Mouse (Mus musculus): Measurements from ENCODE around the gene Ilf2. TPM values are rescaled to one million over a fixed set of nuclear protein-coding genes. Genes with fewer than 3 reads are reported as not detected.

The Ilf2 gene
- polyA plus RNA-seq (2015; fragmentation: Illumina TruSeq; extraction: RNeasy Lipid Tissue Mini Kit (QIAGEN cat#74804); ENCODE audit: insufficient read depth, low read depth, low replicate concordance), result 10.1 TPM

DNA sequence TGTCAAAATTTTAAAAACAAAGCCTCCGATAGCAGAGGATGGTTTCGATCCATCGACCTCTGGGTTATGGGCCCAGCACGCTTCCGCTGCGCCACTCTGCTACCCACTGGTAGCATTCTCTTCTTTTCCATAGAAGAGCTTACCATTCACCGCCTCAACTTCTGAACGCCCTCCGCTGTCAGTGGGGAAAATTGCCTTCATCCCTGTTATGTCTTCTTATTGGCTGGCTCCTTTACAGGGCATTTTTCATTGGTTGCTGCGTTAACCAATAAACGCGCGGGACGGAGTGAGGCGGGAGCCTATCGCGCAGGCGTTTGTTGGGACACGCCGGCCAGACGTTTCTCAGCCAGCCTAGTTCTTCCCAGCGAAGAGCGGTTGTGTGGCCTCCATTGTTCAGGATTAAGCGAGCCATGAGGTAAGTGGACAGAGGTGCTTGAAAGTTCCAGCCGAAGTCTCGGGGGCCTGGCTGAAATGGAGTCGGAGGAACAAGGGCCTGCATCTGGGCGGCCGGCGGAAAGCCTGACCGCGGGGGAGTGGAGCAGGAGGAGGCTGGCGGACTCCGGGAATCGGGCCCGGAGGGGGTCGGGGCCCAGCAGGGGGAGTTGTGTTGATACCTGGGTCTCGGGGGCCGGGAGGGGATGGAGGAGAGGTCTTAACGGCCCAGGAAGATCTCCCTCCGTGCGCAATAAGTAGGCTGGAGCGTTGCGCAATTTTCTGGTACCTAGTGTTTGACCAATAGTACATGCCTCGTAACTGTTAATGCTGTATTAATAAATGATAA is at the start of gene Ilf2:
Gene Ilf2, plus strand, starts transcription at position 296 of the 781 bp plus-strand sequence.

DNA sequence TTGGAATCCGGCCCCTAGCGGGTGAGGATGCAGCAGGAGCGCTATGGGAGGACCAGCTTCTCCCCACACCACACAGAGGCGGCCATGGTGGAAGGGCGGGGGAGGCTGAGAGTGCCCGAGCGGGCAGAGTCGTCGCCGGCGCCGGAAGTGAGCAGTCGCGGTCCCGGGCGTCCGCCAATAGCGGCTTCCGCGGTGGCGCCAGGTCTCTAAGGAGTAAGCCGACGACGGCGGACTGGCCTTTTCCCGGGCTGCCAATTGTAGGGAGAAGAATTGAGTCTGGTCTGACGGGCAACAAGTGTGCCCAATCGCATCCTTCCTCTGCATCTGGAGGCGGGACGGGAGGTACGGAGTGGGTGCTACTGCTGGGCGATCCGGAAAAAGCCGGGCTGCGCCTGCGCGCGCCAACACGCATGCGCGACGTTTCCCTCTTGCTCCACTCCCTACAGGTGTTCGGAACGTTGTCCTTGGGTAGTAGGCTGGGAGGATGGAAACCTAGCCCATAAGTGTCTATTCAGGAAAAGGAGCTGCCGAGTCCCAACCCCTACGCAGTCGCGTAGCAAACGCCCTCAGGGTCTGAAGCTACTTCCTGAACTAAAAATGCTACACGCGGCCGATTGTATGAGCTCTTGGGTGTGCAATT is 42.4 kb upstream of the Ilf2 start, which contains the start of gene Ints3:
Gene Ints3, minus strand, starts transcription at position 242 of the 640 bp plus-strand sequence.

DNA sequence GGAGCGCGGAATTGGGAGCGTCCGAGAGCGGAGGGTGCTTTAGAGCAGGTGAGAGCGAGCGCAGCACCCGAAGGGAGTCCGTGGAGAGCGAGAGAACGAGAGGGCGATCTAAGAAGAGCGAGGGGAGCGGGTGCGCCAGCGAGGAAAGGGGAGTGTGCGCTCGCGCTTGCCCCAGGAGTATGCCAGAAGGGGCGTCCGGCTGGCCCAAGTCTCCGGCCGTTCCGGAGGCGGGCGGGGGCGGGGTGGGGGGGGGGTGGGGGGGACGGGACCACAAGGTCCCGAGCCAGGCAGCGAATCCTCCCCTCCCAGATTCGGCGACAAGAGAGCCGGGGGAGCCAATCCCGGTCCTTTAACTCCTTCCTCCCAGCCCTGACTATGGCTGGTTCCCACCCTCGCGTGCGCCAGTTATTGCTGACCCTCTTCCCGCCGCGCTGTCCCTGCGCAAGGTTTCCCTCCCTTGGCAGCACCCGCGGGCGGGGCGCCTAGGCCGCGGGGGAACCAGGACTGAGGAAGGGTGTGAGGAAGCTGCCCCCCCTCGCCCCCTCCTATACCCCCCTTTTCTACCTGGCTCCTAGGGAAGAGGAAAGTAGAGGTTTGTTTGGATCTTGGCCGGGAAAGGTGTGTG is 10.1 kb upstream of the Ilf2 start, which contains the start of gene Npr1:
Gene Npr1, minus strand, starts transcription at position 181 of the 625 bp plus-strand sequence.

DNA sequence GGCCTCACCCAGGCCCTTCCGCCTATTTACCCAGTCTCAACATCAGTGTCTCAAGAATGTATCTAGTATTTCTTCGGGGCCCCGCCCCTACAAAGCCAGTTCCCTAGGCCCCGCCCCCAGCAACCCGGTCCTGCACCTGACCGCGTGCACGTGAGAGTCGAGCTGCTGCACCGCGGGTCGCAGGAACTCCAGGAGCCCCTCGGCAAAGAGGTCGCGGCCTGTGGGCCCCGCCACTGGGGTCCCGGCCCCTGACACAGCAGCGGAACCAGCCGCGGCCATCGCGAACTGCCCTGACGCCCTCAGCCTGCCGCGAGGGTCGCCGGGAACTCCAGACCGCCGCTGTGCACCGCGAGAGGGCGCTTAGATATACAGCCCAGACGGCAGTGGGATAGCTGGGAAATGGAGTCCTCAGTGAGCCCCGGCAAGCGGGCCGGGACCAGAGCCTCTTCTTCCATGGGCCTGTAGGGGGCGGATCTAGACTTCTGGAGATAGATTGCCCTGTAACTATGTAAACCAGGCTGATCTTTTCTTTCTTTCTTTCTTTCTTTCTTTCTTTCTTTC is 14.8 kb downstream of the Ilf2 start, which contains the start of gene Snapin:
Gene Snapin, minus strand, starts transcription at position 338 of the 561 bp plus-strand sequence.

DNA sequence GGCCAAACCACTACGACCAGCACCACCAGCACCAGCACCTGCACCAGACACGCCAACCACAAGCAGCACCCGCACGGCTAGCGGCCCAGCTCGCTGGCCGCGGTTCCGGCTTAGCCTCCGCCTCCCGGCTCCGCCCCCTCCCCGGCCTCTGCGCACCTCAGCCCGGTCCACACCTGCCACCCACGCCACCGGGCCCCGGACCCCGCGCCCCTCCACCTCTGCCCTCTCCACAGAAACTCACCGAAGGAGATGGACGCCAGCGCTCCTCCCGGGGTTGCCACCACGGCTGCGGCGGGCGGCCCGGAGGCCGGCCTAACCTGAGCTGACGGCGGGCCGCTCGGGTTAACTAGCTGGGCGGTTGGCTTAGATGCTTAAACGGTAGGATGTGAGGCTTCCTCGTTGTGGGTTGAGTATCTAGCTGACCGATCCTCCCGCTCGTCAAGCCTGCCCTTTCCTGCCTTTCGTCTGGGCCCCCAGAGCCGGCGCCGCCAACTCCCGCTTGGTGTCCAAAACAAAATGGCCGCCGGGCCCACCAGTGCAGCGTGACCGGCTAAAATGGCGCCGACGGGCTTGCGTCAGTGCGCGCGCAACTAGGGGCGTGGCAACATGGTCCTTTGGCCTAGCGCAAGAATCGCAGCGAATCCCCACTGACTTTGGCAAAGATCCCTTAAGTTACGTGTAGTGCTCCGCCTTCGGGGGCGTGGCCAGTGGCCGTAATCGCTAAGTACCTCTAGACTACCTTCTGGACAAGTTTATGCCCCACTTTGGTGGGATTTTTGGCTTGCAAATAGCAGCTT is 33.2 kb downstream of the Ilf2 start, which contains the start of gene Chtop:
Gene Chtop, minus strand, starts transcription at position 549 of the 797 bp plus-strand sequence.

DNA sequence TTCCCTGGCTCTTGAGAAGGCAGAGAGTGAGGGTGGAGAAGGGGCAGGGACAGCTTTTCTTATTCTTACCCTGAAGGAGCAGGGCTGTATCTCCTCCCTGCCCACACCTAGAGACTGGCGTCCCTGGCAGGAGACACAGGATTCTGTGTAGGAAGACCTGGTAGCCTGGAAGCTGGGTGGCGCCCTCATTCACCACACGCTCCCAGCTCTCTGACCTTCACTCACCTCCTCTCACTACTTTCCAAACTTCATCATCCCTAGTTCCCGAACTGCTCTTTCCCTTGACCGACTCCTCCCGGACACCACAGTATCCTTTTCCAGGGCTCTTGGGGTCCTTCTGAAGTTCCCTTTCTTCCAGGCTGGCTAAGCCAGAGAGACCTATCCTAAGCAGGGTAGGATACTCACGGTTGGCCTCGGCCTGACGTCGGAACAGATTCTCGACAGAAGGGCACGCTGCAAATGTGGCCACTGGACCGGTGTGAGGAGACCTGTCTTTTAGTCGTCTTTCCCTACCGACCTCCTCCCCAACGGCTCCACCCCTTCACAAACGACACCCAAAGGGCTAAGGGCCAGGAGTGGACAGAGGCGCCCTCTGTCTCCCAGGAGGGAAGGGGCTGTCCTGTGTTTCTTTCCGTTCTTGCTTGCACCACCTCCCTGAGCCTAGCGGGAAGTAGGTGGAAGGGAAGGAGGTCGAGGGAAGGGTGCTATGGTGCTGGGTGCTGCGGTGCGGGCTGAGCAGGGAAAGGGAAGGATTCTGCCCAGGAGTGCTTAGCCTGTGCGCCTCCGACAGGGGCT is 38.1 kb downstream of the Ilf2 start, which contains the start of the genes S100a1 and S100a13:
Gene S100a1, minus strand, starts transcription at position 597 of the 795 bp plus-strand sequence.
Gene S100a13, plus strand, starts transcription at position 640 of the 795 bp plus-strand sequence.

DNA sequence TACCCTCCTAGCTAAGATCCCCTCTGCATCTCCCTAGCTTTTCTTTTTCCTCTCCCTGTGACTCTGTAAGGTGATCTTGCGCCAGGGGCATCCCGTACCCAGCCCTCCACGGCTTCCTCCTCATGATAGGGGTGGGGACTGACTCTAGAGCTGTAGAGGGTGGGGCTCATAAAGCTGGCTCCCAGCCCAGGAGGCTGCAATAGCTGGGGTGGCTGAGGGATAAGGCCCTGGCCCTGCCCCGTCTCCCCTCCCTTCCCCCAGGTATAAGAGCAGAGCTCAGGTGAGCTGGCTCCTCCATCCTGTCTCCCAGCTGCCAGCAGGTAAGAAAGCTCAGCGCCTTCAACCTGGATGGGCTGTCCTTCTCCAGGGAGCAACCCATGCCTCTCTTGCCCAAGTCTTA is 50.7 kb downstream of the Ilf2 start, which contains the start of gene S100a14:
Gene S100a14, plus strand, starts transcription at position 277 of the 400 bp plus-strand sequence.

DNA sequence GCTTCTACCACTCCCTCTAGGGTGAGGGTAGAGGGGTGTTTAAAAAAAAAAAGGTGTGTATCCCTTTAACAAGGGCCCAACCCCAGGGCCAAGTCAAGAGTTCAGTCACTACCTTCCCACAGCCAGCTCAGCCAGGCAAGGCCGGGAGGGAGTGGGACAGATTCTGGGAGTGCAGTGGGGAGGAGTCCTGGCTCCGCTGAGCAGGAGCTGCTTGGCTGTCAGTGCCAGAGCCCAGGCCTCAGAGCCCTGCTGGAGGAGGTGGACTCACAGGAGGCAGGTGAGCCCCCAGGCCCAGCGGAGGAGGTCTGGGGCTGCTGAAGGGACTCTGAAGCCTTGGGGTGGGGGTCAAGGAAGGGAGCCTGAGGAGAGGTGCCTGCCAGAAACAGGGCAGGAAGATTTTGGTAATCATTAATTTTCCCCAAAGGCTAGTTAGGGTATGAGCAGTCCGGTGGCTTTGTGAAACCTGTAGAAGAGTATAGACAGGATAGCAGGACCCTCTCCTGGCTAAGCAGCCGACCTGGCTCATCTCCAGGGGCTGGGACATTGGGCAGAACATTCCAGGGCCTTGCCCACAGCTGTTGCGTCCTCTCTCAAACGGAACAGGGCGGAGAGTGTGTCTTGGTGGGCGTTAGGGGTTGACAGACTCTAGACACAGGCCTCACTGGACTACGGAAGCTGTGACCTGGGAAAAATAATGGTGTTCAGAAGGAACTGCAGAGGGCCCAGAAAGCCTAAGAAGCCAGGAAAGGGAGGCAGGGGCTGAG is 61.4 kb downstream of the Ilf2 start, which contains the start of gene S100a16:
Gene S100a16, plus strand, starts transcription at position 114 of the 764 bp plus-strand sequence.

Other genes starting within 250 kb of the Ilf2 start
- 60.7 TPM for gene Jtb, start 244.5 kb upstream of the Ilf2 start, polyA plus RNA-seq (2015; fragmentation: Illumina TruSeq; extraction: RNeasy Lipid Tissue Mini Kit (QIAGEN cat#74804); ENCODE audit: insufficient read depth, low read depth, low replicate concordance)
- gene Creb3l4, start 232.6 kb upstream of the Ilf2 start, polyA plus RNA-seq (2015; fragmentation: Illumina TruSeq; extraction: RNeasy Lipid Tissue Mini Kit (QIAGEN cat#74804); ENCODE audit: insufficient read depth, low read depth, low replicate concordance), result not detected
- gene Slc39a1, start 228.0 kb upstream of the Ilf2 start, polyA plus RNA-seq (2015; fragmentation: Illumina TruSeq; extraction: RNeasy Lipid Tissue Mini Kit (QIAGEN cat#74804); ENCODE audit: insufficient read depth, low read depth, low replicate concordance), result 13.2 TPM
- 9.5 TPM for gene Crtc2, start 222.0 kb upstream of the Ilf2 start, polyA plus RNA-seq (2015; fragmentation: Illumina TruSeq; extraction: RNeasy Lipid Tissue Mini Kit (QIAGEN cat#74804); ENCODE audit: insufficient read depth, low read depth, low replicate concordance)
- 3.7 TPM for gene Dennd4b, start 210.9 kb upstream of the Ilf2 start, polyA plus RNA-seq (2015; fragmentation: Illumina TruSeq; extraction: RNeasy Lipid Tissue Mini Kit (QIAGEN cat#74804); ENCODE audit: insufficient read depth, low read depth, low replicate concordance)
- 3.5 TPM for gene Gatad2b, start 182.9 kb upstream of the Ilf2 start, polyA plus RNA-seq (2015; fragmentation: Illumina TruSeq; extraction: RNeasy Lipid Tissue Mini Kit (QIAGEN cat#74804); ENCODE audit: insufficient read depth, low read depth, low replicate concordance)
- 6.5 TPM for gene Slc27a3, start 86.2 kb upstream of the Ilf2 start, polyA plus RNA-seq (2015; fragmentation: Illumina TruSeq; extraction: RNeasy Lipid Tissue Mini Kit (QIAGEN cat#74804); ENCODE audit: insufficient read depth, low read depth, low replicate concordance)
- 12.9 TPM for gene Ints3, start 42.5 kb upstream of the Ilf2 start, polyA plus RNA-seq (2015; fragmentation: Illumina TruSeq; extraction: RNeasy Lipid Tissue Mini Kit (QIAGEN cat#74804); ENCODE audit: insufficient read depth, low read depth, low replicate concordance)
- 24.0 TPM for gene Npr1, start 10.3 kb upstream of the Ilf2 start, polyA plus RNA-seq (2015; fragmentation: Illumina TruSeq; extraction: RNeasy Lipid Tissue Mini Kit (QIAGEN cat#74804); ENCODE audit: insufficient read depth, low read depth, low replicate concordance)
- 11.3 TPM for gene Snapin, start 14.9 kb downstream of the Ilf2 start, polyA plus RNA-seq (2015; fragmentation: Illumina TruSeq; extraction: RNeasy Lipid Tissue Mini Kit (QIAGEN cat#74804); ENCODE audit: insufficient read depth, low read depth, low replicate concordance)
- gene Chtop, start 33.4 kb downstream of the Ilf2 start, polyA plus RNA-seq (2015; fragmentation: Illumina TruSeq; extraction: RNeasy Lipid Tissue Mini Kit (QIAGEN cat#74804); ENCODE audit: insufficient read depth, low read depth, low replicate concordance), result 22.0 TPM
- gene S100a1, start 38.3 kb downstream of the Ilf2 start, polyA plus RNA-seq (2015; fragmentation: Illumina TruSeq; extraction: RNeasy Lipid Tissue Mini Kit (QIAGEN cat#74804); ENCODE audit: insufficient read depth, low read depth, low replicate concordance), result 42.7 TPM
- 22.3 TPM for gene S100a13, start 38.3 kb downstream of the Ilf2 start, polyA plus RNA-seq (2015; fragmentation: Illumina TruSeq; extraction: RNeasy Lipid Tissue Mini Kit (QIAGEN cat#74804); ENCODE audit: insufficient read depth, low read depth, low replicate concordance)
- gene S100a14, start 50.7 kb downstream of the Ilf2 start, polyA plus RNA-seq (2015; fragmentation: Illumina TruSeq; extraction: RNeasy Lipid Tissue Mini Kit (QIAGEN cat#74804); ENCODE audit: insufficient read depth, low read depth, low replicate concordance), result not detected
- gene S100a16, start 61.1 kb downstream of the Ilf2 start, polyA plus RNA-seq (2015; fragmentation: Illumina TruSeq; extraction: RNeasy Lipid Tissue Mini Kit (QIAGEN cat#74804); ENCODE audit: insufficient read depth, low read depth, low replicate concordance), result 41.8 TPM
- not detected for gene S100a3, start 84.5 kb downstream of the Ilf2 start, polyA plus RNA-seq (2015; fragmentation: Illumina TruSeq; extraction: RNeasy Lipid Tissue Mini Kit (QIAGEN cat#74804); ENCODE audit: insufficient read depth, low read depth, low replicate concordance)
- not detected for gene S100a2, start 114.1 kb downstream of the Ilf2 start, polyA plus RNA-seq (2015; fragmentation: Illumina TruSeq; extraction: RNeasy Lipid Tissue Mini Kit (QIAGEN cat#74804); ENCODE audit: insufficient read depth, low read depth, low replicate concordance)
- not detected for gene Gm42674, start 125.8 kb downstream of the Ilf2 start, polyA plus RNA-seq (2015; fragmentation: Illumina TruSeq; extraction: RNeasy Lipid Tissue Mini Kit (QIAGEN cat#74804); ENCODE audit: insufficient read depth, low read depth, low replicate concordance)
- gene S100a4, start 127.6 kb downstream of the Ilf2 start, polyA plus RNA-seq (2015; fragmentation: Illumina TruSeq; extraction: RNeasy Lipid Tissue Mini Kit (QIAGEN cat#74804); ENCODE audit: insufficient read depth, low read depth, low replicate concordance), result 10.9 TPM
- not detected for gene S100a5, start 132.4 kb downstream of the Ilf2 start, polyA plus RNA-seq (2015; fragmentation: Illumina TruSeq; extraction: RNeasy Lipid Tissue Mini Kit (QIAGEN cat#74804); ENCODE audit: insufficient read depth, low read depth, low replicate concordance)
- gene S100a6, start 136.8 kb downstream of the Ilf2 start, polyA plus RNA-seq (2015; fragmentation: Illumina TruSeq; extraction: RNeasy Lipid Tissue Mini Kit (QIAGEN cat#74804); ENCODE audit: insufficient read depth, low read depth, low replicate concordance), result 248 TPM
- 0.89 TPM for gene S100a7a, start 177.9 kb downstream of the Ilf2 start, polyA plus RNA-seq (2015; fragmentation: Illumina TruSeq; extraction: RNeasy Lipid Tissue Mini Kit (QIAGEN cat#74804); ENCODE audit: insufficient read depth, low read depth, low replicate concordance)
- not detected for gene S100a8, start 192.9 kb downstream of the Ilf2 start, polyA plus RNA-seq (2015; fragmentation: Illumina TruSeq; extraction: RNeasy Lipid Tissue Mini Kit (QIAGEN cat#74804); ENCODE audit: insufficient read depth, low read depth, low replicate concordance)
- not detected for gene S100a9, start 219.6 kb downstream of the Ilf2 start, polyA plus RNA-seq (2015; fragmentation: Illumina TruSeq; extraction: RNeasy Lipid Tissue Mini Kit (QIAGEN cat#74804); ENCODE audit: insufficient read depth, low read depth, low replicate concordance)

Measured in pancreas, adult 10 weeks (tissue).